Mouse (Mus musculus): ENCODE data around the gene Dcdc2c. TPM values are rescaled to one million over a fixed set of nuclear protein-coding genes. Genes with fewer than 3 reads are reported as not detected.

The Dcdc2c gene
- total RNA-seq (2021) (under 1 TPM in 1 of 2 experiments, not detected in 1; 0.16 TPM), polyA plus RNA-seq (2012; rRNA removed) (not detected in 2 replicates)
- long read RNA-seq, result 0 reads

DNA sequence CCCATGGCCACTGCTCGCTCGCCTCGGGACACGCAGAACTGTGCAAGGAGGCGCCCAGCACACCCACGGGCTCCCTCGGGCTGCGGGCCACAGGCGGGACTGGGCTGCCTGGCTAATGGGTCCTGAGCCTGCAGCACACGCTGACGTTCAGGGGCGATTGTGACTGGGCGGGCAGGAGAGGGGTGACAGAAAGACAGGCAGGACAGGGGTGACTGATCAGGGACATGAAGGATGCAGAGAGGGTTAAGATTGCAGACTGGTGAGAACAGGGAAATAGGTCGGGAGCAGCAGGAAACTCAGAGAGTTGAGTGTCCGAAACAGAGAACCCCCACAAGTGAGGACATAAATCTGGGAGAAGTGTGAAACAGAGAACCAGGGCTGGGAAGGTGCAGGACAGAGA lies at the start of gene Dcdc2c:
Gene Dcdc2c (minus strand): TSS at position 101 of the 400 bp plus-strand sequence.
- WGBS, result 59% methylated on average over 15 of the region's 15 CpGs
- TF ChIP-seq CTCF (IDR thresholded peaks at IDR 0.05) (no peak), EP300 (IDR thresholded peaks at IDR 0.05; ENCODE audit: insufficient read depth, low read depth, low read length) (no peak), POLR2A (IDR thresholded peaks at IDR 0.05; ENCODE audit: insufficient read depth, low read depth, low read length) (no peak)
- Histone ChIP-seq H3K27ac (no peak within 1 kb of the TSS), H3K9ac (ENCODE audit: low read depth, low read length) (no peak within 1 kb of the TSS), H3K27me3 (ENCODE audit: control insufficient read depth, insufficient read depth, low read length) (no peaks in the 10 kb centered on the region), H3K4me1 (ENCODE audit: control insufficient read depth, insufficient read depth, low read length) (no peaks in the 10 kb centered on the region), H3K4me3 (no peak within 1 kb of the TSS), H3K36me3 (ENCODE audit: control insufficient read depth, insufficient read depth, low read length) (no peaks in the 10 kb centered on the region), H3K79me2 (replicated peaks; ENCODE audit: control insufficient read depth, insufficient read depth, low read length) (no peaks in the 10 kb centered on the region)
- no peak for DNase-seq
- intact Hi-C loops (cut with DNase I), result no loop called here

DNA sequence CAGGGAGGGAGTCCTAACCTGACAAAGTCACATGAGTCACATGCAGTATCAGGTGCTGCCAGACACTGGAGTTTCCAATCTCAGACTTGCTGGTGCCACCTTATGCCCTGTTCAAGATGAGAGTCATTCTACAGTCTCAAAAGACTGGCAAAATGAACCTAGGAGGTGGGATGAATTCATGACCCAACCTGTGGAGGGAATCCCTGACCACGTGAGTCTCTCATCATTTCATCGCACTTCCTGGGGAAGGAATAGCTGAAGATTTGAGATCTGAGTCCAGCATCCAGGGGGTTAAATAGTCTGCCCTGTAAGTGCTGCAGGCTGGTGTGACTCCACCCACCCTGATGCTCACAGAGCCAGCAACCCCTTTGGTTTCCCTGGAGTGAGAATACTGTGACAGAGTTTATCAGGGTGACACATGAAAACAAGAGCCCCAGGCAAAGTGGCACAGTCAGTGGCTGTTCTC lies 46.4 kb upstream of the Dcdc2c start:
- DNase-seq, result no peak
- no peaks in the 10 kb centered on the region for H3K79me2 ChIP-seq (replicated peaks; ENCODE audit: control insufficient read depth, insufficient read depth, low read length)
- no peak overlapping the region for H3K27ac ChIP-seq
- H3K4me3 ChIP-seq, result no peak overlapping the region
- intact Hi-C loops (cut with DNase I), result no loop called here
- no peaks in the 10 kb centered on the region for H3K36me3 ChIP-seq (ENCODE audit: control insufficient read depth, insufficient read depth, low read length)
- 49% methylated on average over 2 of the region's 2 CpGs for WGBS
- no peak overlapping the region for H3K9ac ChIP-seq (ENCODE audit: low read depth, low read length)
- H3K4me1 ChIP-seq (ENCODE audit: control insufficient read depth, insufficient read depth, low read length), result no peaks in the 10 kb centered on the region
- no peak for TF ChIP-seq CTCF (IDR thresholded peaks at IDR 0.05)
- no peak for TF ChIP-seq EP300 (IDR thresholded peaks at IDR 0.05; ENCODE audit: insufficient read depth, low read depth, low read length)
- no peak for TF ChIP-seq POLR2A (IDR thresholded peaks at IDR 0.05; ENCODE audit: insufficient read depth, low read depth, low read length)
- no peaks in the 10 kb centered on the region for H3K27me3 ChIP-seq (ENCODE audit: control insufficient read depth, insufficient read depth, low read length)

DNA sequence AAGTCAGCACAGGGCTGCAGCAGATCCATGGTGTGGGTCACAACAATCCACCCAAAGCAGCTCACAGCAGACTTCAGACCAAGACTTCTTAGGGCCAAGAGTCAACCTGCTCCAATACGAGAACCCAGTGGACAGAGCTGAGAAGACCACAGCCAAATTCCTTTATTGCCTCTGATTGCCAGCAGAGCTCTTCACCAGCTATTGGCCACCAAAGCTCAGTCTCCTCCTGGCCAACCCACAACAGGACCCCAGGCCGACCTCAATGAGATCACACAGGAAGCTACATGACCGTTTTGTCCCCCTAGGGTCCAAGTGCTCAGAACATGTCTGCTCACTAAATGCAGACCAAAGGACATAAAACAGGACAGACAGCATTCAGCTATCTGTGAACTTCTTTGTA lies 45.9 kb upstream of the Dcdc2c start:
- no peak for DNase-seq
- intact Hi-C loops (cut with DNase I), result no loop called here
- Histone ChIP-seq H3K4me1 (ENCODE audit: control insufficient read depth, insufficient read depth, low read length) (no peaks in the 10 kb centered on the region), H3K36me3 (ENCODE audit: control insufficient read depth, insufficient read depth, low read length) (no peaks in the 10 kb centered on the region), H3K27me3 (ENCODE audit: control insufficient read depth, insufficient read depth, low read length) (no peaks in the 10 kb centered on the region), H3K9ac (ENCODE audit: low read depth, low read length) (no peak overlapping the region), H3K27ac (no peak overlapping the region), H3K4me3 (no peak overlapping the region), H3K79me2 (replicated peaks; ENCODE audit: control insufficient read depth, insufficient read depth, low read length) (no peaks in the 10 kb centered on the region)
- no peak for TF ChIP-seq EP300 (IDR thresholded peaks at IDR 0.05; ENCODE audit: insufficient read depth, low read depth, low read length)
- no peak for TF ChIP-seq POLR2A (IDR thresholded peaks at IDR 0.05; ENCODE audit: insufficient read depth, low read depth, low read length)
- no peak for TF ChIP-seq CTCF (IDR thresholded peaks at IDR 0.05)
- WGBS, result 26% methylated on average over 3 of the region's 3 CpGs

DNA sequence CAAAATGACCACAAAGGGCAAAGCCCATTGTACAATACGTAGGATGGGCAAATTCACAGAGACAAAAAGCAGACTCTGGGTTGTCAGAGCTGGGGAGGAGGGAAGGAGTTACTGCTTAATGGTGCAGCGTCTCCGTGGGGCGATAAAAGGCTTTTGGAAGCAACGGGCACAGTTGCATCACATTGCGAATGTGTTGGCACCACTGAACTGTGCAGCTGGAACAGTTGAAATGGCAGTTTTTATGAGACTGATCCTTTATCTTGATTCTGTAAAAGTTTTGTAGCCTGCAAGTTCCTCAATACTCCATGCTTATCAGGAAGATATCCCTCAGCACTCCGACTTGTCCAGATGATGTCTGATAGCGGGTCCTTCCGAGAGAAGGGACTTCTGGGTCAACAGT lies 45.5 kb upstream of the Dcdc2c start:
- Histone ChIP-seq H3K4me1 (ENCODE audit: control insufficient read depth, insufficient read depth, low read length) (no peaks in the 10 kb centered on the region), H3K36me3 (ENCODE audit: control insufficient read depth, insufficient read depth, low read length) (no peaks in the 10 kb centered on the region), H3K27ac (no peak overlapping the region), H3K79me2 (replicated peaks; ENCODE audit: control insufficient read depth, insufficient read depth, low read length) (no peaks in the 10 kb centered on the region), H3K4me3 (no peak overlapping the region), H3K9ac (ENCODE audit: low read depth, low read length) (no peak overlapping the region), H3K27me3 (ENCODE audit: control insufficient read depth, insufficient read depth, low read length) (no peaks in the 10 kb centered on the region)
- intact Hi-C loops (cut with DNase I), result no loop called here
- TF ChIP-seq EP300 (IDR thresholded peaks at IDR 0.05; ENCODE audit: insufficient read depth, low read depth, low read length) (no peak), CTCF (IDR thresholded peaks at IDR 0.05) (no peak), POLR2A (IDR thresholded peaks at IDR 0.05; ENCODE audit: insufficient read depth, low read depth, low read length) (no peak)
- DNase-seq, result no peak
- WGBS, result 50% methylated on average over 9 of the region's 9 CpGs

DNA sequence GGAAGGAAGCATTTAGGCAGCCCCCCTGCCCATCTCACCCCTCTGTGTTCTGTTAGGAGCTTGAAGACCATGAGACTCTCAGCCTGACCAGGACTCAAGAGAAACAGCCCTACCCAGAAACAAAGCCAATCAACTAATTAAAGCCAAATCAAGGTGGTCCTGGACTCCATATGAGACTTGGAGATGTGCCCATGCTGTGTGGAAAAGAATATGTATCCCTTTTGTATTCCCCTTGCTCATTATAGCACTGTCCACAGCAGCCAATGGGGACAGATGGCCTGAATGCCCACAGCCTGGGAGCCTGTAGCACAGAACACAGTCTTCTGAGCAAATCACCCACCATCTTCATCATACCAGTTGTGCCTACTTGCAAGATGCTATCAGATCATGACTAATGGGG lies 44.7 kb upstream of the Dcdc2c start:
- H3K27me3 ChIP-seq (ENCODE audit: control insufficient read depth, insufficient read depth, low read length), result no peaks in the 10 kb centered on the region
- no peaks in the 10 kb centered on the region for H3K36me3 ChIP-seq (ENCODE audit: control insufficient read depth, insufficient read depth, low read length)
- DNase-seq, result no peak
- H3K79me2 ChIP-seq (replicated peaks; ENCODE audit: control insufficient read depth, insufficient read depth, low read length), result no peaks in the 10 kb centered on the region
- intact Hi-C loops (cut with DNase I), result no loop called here
- H3K4me1 ChIP-seq (ENCODE audit: control insufficient read depth, insufficient read depth, low read length), result no peaks in the 10 kb centered on the region
- H3K4me3 ChIP-seq, result no peak overlapping the region
- no peak overlapping the region for H3K27ac ChIP-seq
- H3K9ac ChIP-seq (ENCODE audit: low read depth, low read length), result no peak overlapping the region
- no peak for TF ChIP-seq CTCF (IDR thresholded peaks at IDR 0.05)
- no peak for TF ChIP-seq POLR2A (IDR thresholded peaks at IDR 0.05; ENCODE audit: insufficient read depth, low read depth, low read length)
- TF ChIP-seq EP300 (IDR thresholded peaks at IDR 0.05; ENCODE audit: insufficient read depth, low read depth, low read length), result no peak

DNA sequence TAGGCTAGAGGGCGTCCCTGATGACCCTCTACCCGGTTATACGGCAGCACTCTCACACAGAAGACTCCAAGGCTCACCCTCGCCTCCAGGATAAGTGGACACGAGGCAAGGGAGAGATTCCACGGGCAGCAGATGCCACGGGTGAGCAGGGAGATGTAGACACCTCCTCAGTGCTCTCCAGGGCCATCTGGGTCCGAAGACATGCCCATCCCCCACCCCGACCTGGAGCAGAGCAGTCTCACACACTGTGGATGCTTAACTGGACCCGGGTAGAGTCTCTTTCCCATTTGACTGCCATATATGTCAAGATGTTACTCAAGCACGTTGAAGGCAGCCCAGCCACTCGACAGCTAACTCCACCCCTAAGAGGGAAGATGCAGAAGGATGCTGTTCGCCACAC lies 38.2 kb upstream of the Dcdc2c start:
- TF ChIP-seq POLR2A (IDR thresholded peaks at IDR 0.05; ENCODE audit: insufficient read depth, low read depth, low read length) (no peak), EP300 (IDR thresholded peaks at IDR 0.05; ENCODE audit: insufficient read depth, low read depth, low read length) (no peak), CTCF (IDR thresholded peaks at IDR 0.05) (no peak)
- no peak for DNase-seq
- Histone ChIP-seq H3K4me1 (ENCODE audit: control insufficient read depth, insufficient read depth, low read length) (no peaks in the 10 kb centered on the region), H3K36me3 (ENCODE audit: control insufficient read depth, insufficient read depth, low read length) (no peaks in the 10 kb centered on the region), H3K27me3 (ENCODE audit: control insufficient read depth, insufficient read depth, low read length) (no peaks in the 10 kb centered on the region), H3K4me3 (no peak overlapping the region), H3K79me2 (replicated peaks; ENCODE audit: control insufficient read depth, insufficient read depth, low read length) (no peaks in the 10 kb centered on the region), H3K27ac (no peak overlapping the region), H3K9ac (ENCODE audit: low read depth, low read length) (no peak overlapping the region)
- intact Hi-C loops (cut with DNase I), result no loop called here
- WGBS, result 35% methylated on average over 13 of the region's 13 CpGs
